ENCODE assay signal across 20 mouse cellular contexts in the genomic region with DNA sequence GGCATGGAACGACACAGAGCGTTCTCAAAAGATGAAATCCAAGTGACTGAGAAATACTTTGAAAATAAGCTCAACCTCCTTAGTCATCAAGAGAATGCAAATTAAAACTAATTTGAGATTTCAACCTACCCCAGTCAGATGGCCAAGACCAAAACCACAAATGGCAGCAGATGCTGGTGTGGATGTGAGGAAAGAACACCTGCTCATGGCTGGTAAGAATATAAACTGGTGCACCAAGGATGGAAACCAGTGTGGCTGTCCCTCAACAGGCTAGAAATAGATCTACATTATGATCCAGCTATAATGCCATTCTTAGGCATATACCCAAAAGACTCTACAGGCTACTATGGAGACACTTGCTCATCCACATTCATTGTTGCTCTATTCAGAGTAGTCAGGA.
A peak's percentile ranks its signal among the peaks of the same experiment; 100 is the strongest.
DNase-seq lines count a peak whose midpoint lies in the region; ATAC-seq and TF ChIP-seq lines count a peak whose summit lies in the region.
"Had no signal": no experiment of that assay in that cellular context is flagged by ENCODE, and none has a peak within 500 bp of the region (broad histone marks: within the 10 kb centered on the region; RNA-seq: fewer than 3 reads in every experiment).

No protein-coding gene starts in this region.

- H3ac ChIP-seq in myocyte (ENCODE audit: control insufficient read depth, insufficient read length) = no peak overlapping the region

- H3K4me2 ChIP-seq in myocyte (ENCODE audit: low read depth) = no peak overlapping the region
- H3K4me2 ChIP-seq: embryonic facial prominence, embryonic 12.5 days; forebrain, embryonic 13.5 days; forebrain, embryonic 15.5 days had no signal

- H3K79me2 ChIP-seq in myocyte (ENCODE audit: control insufficient read depth, insufficient read depth) = no peaks in the 10 kb centered on the region

- H3K36me3 ChIP-seq in myocyte (ENCODE audit: control insufficient read depth, insufficient read depth) = no peaks in the 10 kb centered on the region
- H3K36me3 ChIP-seq: embryonic facial prominence, embryonic 10.5 days; embryonic facial prominence, embryonic 12.5 days; forebrain, embryonic 15.5 days had no signal

- TF ChIP-seq POLR2A in myocyte (IDR thresholded peaks at IDR 0.05; ENCODE audit: insufficient read length, low read depth) = no peak

- no peaks in the 10 kb centered on the region for H3K27me3 ChIP-seq in myocyte (ENCODE audit: control insufficient read depth, insufficient read depth, insufficient read length)
- H3K27me3 ChIP-seq: embryonic facial prominence, embryonic 12.5 days; forebrain, embryonic 13.5 days; forebrain, embryonic 15.5 days had no signal

- ATAC-seq in frontal cortex, adult (ENCODE audit: low TSS enrichment) = peak; percentile 83
- ATAC-seq: CD4-positive, CD25-positive, alpha-beta regulatory T cell, adult 4 months; forebrain, embryonic 13.5 days; forebrain, embryonic 15.5 days; forebrain, postnatal 0 days had no signal

- no peak overlapping the region for H3K4me3 ChIP-seq in myocyte
- H3K4me3 ChIP-seq: embryonic facial prominence, embryonic 10.5 days; embryonic facial prominence, embryonic 12.5 days; forebrain, embryonic 13.5 days; forebrain, embryonic 15.5 days had no signal

- no peak for DNase-seq in frontal cortex, postnatal 25 days (ENCODE audit: low spot score in 2 of 2)
- no peak for DNase-seq in kidney, postnatal 4 days
- DNase-seq in natural killer cell, adult 2 months (ENCODE audit: low spot score in 2 of 2) = no peak
- DNase-seq: adrenal gland, adult 2 months; adrenal gland, postnatal 10 days; adrenal gland, postnatal 25 days; B cell, adult 2 months; cerebellum, adult 11-12 months; cerebellum, adult 2 months; cerebellum, adult 9-10 months; cerebellum, postnatal 10 days; cerebellum, postnatal 25 days; forebrain, postnatal 0 days had no signal

TF ChIP-seq in myocyte, 11 proteins besides CTCF, POLR2A, EP300 and RAD21:
- TF ChIP-seq MAX (IDR thresholded peaks at IDR 0.05; ENCODE audit: low read depth) = no peak
- peak; percentile 66 for TF ChIP-seq TCF12 (IDR thresholded peaks at IDR 0.05; ENCODE audit: insufficient read depth, poor library complexity, severe bottlenecking)
- TF ChIP-seq MYOG (IDR thresholded peaks at IDR 0.05; ENCODE audit: control insufficient read depth in 1 of 3, insufficient read depth in 1 of 3, insufficient read length in 2 of 3, low read depth in 2 of 3) = peak in 2 of 3 experiments; percentile 13 to 75
- TF ChIP-seq POLR2AphosphoS2 (IDR thresholded peaks at IDR 0.05; ENCODE audit: insufficient read length, low read depth) = no peak
- TF ChIP-seq REST (IDR thresholded peaks at IDR 0.05; ENCODE audit: insufficient read depth, insufficient read length) = no peak
- no peak for TF ChIP-seq CEBPB (IDR thresholded peaks at IDR 0.05; ENCODE audit: insufficient read depth, poor library complexity, severe bottlenecking)
- TF ChIP-seq SRF (IDR thresholded peaks at IDR 0.05; ENCODE audit: control insufficient read depth, insufficient read length, low read depth) = no peak
- TF ChIP-seq TCF3 (IDR thresholded peaks at IDR 0.05; ENCODE audit: insufficient read length, low read depth) = no peak
- no peak for TF ChIP-seq USF1 (IDR thresholded peaks at IDR 0.05; ENCODE audit: low read depth)
- peak; percentile 26 to 92 (median 76) for TF ChIP-seq MYOD1 (IDR thresholded peaks at IDR 0.05; ENCODE audit: control insufficient read depth in 1 of 3, insufficient read length in 2 of 3, low read depth in 2 of 3)
